Mouse (Mus musculus) embryonic fibroblast, embryonic 13.5 days (primary cell): ENCODE data around the gene Slc16a9. TPM values are rescaled to one million over a fixed set of nuclear protein-coding genes. Genes with fewer than 3 reads are reported as not detected.
"Not testable (repeated sequence)": the region's sequence is repeated elsewhere in the genome, so short reads cannot be mapped to it uniquely, and the experiment has no call there.

Experiments
- H3K27ac ChIP-seq: 2 replicates; pipeline ENCODE4 v1.5.1; 2012; ENCODE audit warnings: low read length, control low read depth, inconsistent platforms; ENCODE audit not compliant: insufficient read depth
- H3K4me1 ChIP-seq: 2 replicates; pipeline ENCODE4 v1.6.1; 2011; ENCODE audit warnings: low read length; ENCODE audit not compliant: control insufficient read depth, insufficient read depth
- H3K4me3 ChIP-seq: 2 replicates; pipeline ENCODE4 v1.5.1; 2011; ENCODE audit warnings: mild to moderate bottlenecking, control low read depth, low read length; ENCODE audit not compliant: insufficient read depth
- CTCF ChIP-seq: IDR thresholded peaks from 2 replicates; pipeline ENCODE4 v1.5.1; 2011; ENCODE audit warnings: mild to moderate bottlenecking, control low read depth, low read length, moderate library complexity, borderline replicate concordance; ENCODE audit not compliant: insufficient read depth
- POLR2A ChIP-seq: IDR thresholded peaks from 2 replicates; pipeline ENCODE4 v1.6.1; 2011; ENCODE audit warnings: low read depth, mild to moderate bottlenecking, control low read depth, low read length, moderate library complexity
- polyA plus RNA-seq: library from polyadenylated mRNA; stranded (reverse); fragments of >200 nt; gene quantifications from 2 replicates; pipeline ENCODE4 v1.2.4, GENCODE M21; 2011; ENCODE audit warnings: low read depth; ENCODE audit not compliant: missing spikeins, insufficient read length

Gene Slc16a9
- polyA plus RNA-seq, 1 experiment, result 2.0 TPM

DNA sequence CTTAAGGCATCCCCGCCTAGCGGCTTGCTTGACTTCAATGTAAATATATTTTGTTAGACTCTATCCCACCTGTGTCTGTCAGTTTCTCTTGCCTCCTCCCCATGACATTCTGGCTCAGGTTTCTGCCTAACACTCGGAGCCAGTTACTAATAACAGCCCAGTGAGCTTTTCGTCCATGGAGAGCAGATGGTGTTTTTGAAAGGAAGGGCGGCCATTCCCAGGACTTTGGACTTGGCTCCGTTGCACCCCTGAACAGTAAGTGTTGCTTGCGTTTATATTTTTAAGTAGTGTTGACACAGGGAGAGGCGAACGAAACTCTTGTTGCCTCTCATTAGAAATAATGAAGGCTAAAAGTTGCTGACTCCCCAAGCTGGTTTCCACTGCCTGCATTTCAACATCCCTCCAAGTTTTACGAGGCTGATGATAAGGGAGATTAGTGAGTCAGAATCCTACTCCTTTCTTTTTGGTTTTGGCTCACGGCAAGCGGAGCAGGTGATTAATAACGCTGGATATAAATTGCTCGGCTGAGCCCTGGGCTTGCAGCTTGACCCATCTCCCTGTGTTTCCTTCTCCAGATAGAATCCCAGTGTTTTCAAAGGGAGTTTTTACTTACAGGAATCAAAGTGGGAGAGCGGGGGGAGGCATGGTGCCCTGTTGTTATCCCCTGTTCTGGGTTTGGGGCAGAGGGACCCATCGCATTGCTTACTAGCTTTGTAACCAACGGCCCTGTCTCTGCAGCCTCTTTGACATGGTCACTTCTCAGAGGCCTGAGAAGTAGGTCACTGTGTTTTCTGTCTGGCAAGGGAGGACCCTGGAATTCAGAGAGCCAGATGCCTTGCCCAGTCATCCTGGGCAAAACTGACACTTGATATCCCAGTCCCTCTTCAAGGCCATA is 40.1 kb upstream of the Slc16a9 start, which contains the start of gene Mrln:
TSS of gene Mrln (plus strand) at position 160 of the 895 bp plus-strand sequence.
- Histone ChIP-seq H3K4me1 (no peaks in the 10 kb centered on the region), H3K4me3 (no peak within 1 kb of the TSS), H3K27ac (no peak within 1 kb of the TSS)
- TF ChIP-seq CTCF, result no peak

DNA sequence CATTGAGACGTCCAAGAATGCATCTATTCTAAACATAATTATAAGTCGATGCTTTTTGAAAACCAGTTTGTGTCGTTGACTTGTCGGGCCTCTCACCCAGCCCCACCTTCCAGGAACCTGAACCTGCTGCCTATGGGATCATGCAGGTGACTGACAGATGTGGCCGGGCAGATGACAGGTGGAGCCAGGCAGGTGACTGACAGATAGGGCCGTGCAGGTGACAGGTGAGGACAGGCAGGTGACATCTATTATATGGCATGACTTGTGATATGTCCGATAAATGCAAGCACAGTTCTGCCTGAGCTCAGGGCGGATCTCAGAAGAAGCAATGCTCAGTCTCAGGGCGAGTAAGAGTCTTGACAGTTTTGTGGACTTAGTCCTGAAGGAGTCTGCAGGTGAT is 33.6 kb upstream of the Slc16a9 start:
- H3K27ac ChIP-seq, result no peak overlapping the region
- H3K4me3 ChIP-seq, result no peak overlapping the region
- H3K4me1 ChIP-seq, result no peaks in the 10 kb centered on the region
- no peak for TF ChIP-seq POLR2A
- TF ChIP-seq CTCF, result no peak

DNA sequence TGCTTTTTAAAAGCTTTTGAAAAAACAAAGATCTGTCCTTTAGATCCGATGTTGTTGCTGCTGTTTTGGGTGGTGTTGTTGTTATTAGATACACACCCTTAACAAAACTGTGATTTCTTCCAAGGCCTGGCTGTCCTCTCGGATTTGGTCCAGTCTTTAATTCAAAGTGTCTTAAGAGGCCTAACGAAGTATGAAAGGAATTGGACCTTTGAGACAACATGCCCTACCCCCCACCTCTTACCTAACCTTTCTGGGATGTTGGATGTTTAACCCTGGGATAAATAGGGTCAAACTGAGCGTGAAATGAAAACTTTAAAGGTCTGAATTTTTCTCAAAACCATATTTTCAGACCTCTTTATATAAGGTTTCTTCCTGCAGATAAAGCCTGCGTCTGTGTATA is 23.9 kb upstream of the Slc16a9 start:
- H3K4me3 ChIP-seq, result no peak overlapping the region
- no peaks in the 10 kb centered on the region for H3K4me1 ChIP-seq
- TF ChIP-seq CTCF (no peak), POLR2A (no peak)

DNA sequence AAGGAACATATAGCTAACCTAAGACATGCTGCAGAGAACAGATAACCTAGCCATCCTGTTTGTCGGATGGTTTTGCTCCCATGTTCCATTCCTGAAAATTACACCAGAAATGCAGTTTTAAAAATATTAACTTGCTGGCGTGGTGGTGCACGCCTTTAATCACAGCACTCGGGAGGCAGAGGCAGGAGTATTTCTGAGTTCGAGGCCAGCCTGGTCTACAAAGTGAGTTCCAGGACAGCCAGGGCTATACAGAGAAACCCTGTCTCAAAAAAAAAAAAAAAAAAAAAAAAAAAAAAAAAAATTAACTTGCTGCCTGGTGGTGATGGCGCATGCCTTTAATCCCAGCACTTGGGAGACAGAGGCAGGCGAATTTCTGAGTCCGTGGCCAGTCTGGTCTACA is 22.7 kb upstream of the Slc16a9 start:
- not testable (repeated sequence) for H3K4me3 ChIP-seq

More for the DNA sequence above, 23.9 kb upstream of the Slc16a9 start:
- no peak overlapping the region for H3K27ac ChIP-seq

DNA sequence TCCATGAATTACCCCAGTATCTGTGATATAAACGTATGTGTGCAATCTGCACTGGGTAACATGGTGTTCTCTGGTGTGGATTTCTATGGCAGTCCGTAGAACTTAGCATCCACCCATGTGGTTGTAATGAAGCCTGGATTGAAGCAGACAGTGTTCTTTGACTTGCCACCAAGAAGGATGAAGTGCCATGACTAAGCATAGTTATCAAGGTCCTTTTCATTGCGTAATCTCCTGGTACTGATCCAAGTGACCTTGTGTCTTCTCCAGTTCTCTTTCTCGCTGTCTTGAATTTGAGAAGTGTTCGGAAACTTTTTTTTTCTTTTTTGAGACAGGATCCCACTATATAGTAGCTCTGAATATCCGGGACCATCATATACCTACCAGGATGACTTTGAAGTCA is 20.3 kb upstream of the Slc16a9 start:
- no peak for TF ChIP-seq POLR2A
- no peak for TF ChIP-seq CTCF
- Histone ChIP-seq H3K4me3 (no peak overlapping the region), H3K4me1 (no peaks in the 10 kb centered on the region), H3K27ac (no peak overlapping the region)

More for the DNA sequence above, 22.7 kb upstream of the Slc16a9 start:
- H3K27ac ChIP-seq, H3K4me1 ChIP-seq: not testable (repeated sequence)

DNA sequence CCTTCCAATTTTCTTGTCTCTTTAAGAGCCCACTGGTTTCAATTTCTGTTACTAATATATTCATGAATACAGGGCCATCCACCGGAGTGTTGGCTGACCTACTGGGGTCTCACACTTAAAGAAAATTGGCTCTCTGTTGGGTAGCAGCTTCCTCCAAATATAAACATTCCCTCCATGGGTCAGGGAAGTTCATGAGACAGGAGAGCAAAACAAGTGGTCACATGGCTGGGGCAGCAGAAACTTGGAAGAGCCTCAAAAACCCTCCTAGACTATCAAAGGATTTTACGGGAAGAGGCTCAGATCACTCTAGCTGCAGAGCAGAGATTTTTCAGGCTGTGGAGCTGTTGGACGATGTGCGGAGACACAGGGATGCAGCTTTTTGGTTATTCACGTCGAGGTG is 19.1 kb upstream of the Slc16a9 start:
- Histone ChIP-seq H3K4me3 (no peak overlapping the region), H3K27ac (no peak overlapping the region), H3K4me1 (no peaks in the 10 kb centered on the region)
- no peak for TF ChIP-seq CTCF

DNA sequence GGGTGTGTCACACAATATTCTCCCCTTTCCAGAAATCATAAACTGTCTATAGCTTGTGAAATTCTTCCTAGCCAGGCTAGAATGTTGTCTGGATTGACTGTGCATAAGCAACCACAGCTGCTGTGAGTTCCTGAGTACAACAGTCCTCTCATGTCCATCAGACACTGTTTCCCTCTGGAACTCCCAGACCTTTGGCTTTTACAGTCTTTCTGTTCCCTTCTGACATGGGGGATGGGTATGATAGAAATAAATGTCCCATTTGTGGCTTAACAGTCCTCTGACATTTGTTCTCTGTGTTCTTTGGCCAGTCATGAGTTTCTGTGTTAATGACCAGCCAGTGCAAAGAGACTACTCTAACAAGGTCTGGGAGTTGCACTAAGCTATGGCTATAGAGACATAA is 18.3 kb upstream of the Slc16a9 start:
- Histone ChIP-seq H3K4me1 (no peaks in the 10 kb centered on the region), H3K4me3 (no peak overlapping the region)
- no peak for TF ChIP-seq POLR2A
- TF ChIP-seq CTCF, result no peak

DNA sequence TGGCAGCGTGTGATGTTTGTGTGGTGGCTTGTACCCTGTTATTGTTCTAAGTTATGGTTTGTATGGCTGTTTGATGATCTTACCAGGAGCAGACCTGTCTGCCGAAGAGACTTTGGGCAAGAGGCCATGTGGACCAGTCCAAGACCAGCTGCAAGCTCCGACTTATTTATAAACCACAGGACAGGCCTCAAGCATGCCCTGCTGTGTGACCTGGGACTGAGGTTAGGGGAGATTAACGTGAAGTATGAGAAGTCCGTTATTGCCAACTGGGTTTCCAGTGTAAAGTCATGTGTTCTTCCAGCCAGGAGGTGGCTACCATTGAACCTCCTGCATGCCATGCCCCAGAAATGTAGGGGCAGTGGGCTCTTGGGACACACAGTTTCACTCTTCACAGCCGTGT is 14.5 kb upstream of the Slc16a9 start:
- H3K27ac ChIP-seq, result no peak overlapping the region
- TF ChIP-seq CTCF (no peak), POLR2A (no peak)
- no peaks in the 10 kb centered on the region for H3K4me1 ChIP-seq
- no peak overlapping the region for H3K4me3 ChIP-seq

More for the DNA sequence above, 18.3 kb upstream of the Slc16a9 start:
- no peak overlapping the region for H3K27ac ChIP-seq

DNA sequence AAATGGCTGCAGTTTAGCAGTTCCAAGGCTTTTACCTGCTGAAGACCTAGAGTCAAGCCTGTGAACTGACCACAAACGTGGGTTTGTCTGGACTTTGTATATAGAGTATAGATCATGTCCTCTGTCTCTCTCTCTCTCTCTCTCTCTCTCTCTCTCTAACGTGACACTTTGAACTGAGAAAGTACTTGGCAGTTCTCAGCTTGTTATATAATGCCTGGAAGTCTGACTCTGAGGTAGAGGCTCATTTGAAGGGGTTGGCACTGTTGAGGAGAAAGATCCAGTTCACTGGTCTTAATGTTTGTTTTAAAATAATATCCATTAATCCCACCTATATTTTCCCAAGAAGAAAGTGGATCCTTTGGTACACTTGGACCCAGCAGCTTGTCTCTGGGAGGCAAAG is 7.0 kb upstream of the Slc16a9 start:
- TF ChIP-seq POLR2A (no peak), CTCF (no peak)
- Histone ChIP-seq H3K4me3 (no peak overlapping the region), H3K27ac (no peak overlapping the region), H3K4me1 (no peaks in the 10 kb centered on the region)

DNA sequence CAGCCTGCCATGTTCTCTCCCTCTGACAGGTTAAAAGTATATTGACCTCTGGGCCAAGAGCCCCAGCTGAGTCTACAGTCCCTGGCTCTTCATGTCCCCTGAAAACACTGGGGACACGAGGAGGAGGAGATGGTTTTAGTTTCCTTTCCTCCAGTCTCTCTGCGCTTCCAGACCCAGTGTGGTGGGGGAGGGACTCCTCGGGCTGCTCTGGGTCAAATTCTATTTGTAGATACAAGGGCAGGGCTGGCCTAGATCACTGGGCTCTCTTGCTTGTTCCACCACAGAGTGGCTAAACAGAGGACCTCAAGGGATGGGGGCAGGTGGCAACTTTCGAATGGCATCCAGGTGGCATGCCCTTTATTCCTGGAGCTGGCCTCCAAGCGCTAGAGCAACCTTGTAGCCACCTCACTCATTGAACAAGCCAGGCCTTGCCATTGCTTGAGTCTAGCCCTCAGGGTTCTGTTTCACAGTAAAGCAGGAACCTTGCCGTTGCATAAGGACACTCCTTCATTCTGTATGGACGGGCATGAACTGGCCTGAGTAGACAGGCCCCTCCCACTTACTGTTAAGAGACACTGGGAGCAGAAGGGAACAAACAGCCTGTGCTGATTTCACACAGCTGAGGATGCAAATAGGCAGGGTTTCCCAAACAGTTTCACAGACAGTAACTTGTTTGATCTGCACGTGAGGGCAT is 2.0 kb upstream of the Slc16a9 start:
- TF ChIP-seq POLR2A (no peak), CTCF (no peak)
- no peaks in the 10 kb centered on the region for H3K4me1 ChIP-seq
- no peak overlapping the region for H3K4me3 ChIP-seq
- no peak overlapping the region for H3K27ac ChIP-seq
